Mouse (Mus musculus): Measurements from ENCODE around the gene Gda.

The Gda gene

GRCm38 (mm10) chr19:21373073-21373755, 100.0 kb downstream of the Gda start:
- peak; percentile 33 for DNase-seq (ENCODE audit: low spot score)

- DNase-seq (ENCODE audit: low spot score), result no peak
Observed at GRCm38 (mm10) chr19:21372395-21373072, 100.7 kb downstream of the Gda start.

- no peak for DNase-seq (ENCODE audit: low spot score)
Observed at GRCm38 (mm10) chr19:21371337-21371736, 101.9 kb downstream of the Gda start.

GRCm38 (mm10) chr19:21370782-21371181, 102.5 kb downstream of the Gda start:
- DNase-seq (ENCODE audit: low spot score), result no peak

GRCm38 (mm10) chr19:21369175-21369574, 104.1 kb downstream of the Gda start:
- no peak for DNase-seq (ENCODE audit: low spot score)

GRCm38 (mm10) chr19:21368595-21368994, 104.7 kb downstream of the Gda start:
- DNase-seq (ENCODE audit: low spot score), result no peak

GRCm38 (mm10) chr19:21357792-21358191, 115.5 kb downstream of the Gda start:
- no peak for DNase-seq (ENCODE audit: low spot score)

GRCm38 (mm10) chr19:21349634-21350033, 123.6 kb downstream of the Gda start:
- no peak for DNase-seq (ENCODE audit: low spot score)

GRCm38 (mm10) chr19:21346646-21347045, 126.6 kb downstream of the Gda start:
- no peak for DNase-seq (ENCODE audit: low spot score)

Measured in urinary bladder, postnatal 25 days (tissue).